Mouse (Mus musculus) heart, adult 2 months (tissue): ENCODE data around the gene Mtus2. TPM values are rescaled to one million over a fixed set of nuclear protein-coding genes. Genes with fewer than 3 reads are reported as not detected.
"Not testable (repeated sequence)": the region's sequence is repeated elsewhere in the genome, so short reads cannot be mapped to it uniquely, and the experiment has no call there.

Source experiments
- DNase-seq, 2 experiments: peaks; one replicate each; pipeline ENCODE4 v3.0.0; 2021
- H3K27ac ChIP-seq: fragments of 200-600 bp; 2 replicates; pipeline ENCODE4 v1.8.1; 2022
- H3K27me3 ChIP-seq: fragments of 200-500 bp; 2 replicates; pipeline ENCODE4 v1.6.1; 2012; ENCODE audit warnings: mild to moderate bottlenecking, low read length, inconsistent platforms, mixed read lengths; ENCODE audit not compliant: control insufficient read depth, insufficient read depth
- H3K36me3 ChIP-seq: fragments of 200-500 bp; 2 replicates; pipeline ENCODE4 v1.6.1; 2012; ENCODE audit warnings: low read length, inconsistent platforms; ENCODE audit not compliant: control insufficient read depth, insufficient read depth
- H3K4me1 ChIP-seq: fragments of 200-500 bp; 2 replicates; pipeline ENCODE4 v1.6.1; 2011; ENCODE audit warnings: low read length; ENCODE audit not compliant: control insufficient read depth, insufficient read depth
- H3K4me3 ChIP-seq: fragments of 200-600 bp; 2 replicates; pipeline ENCODE4 v1.8.1; 2022
- H3K79me2 ChIP-seq: fragments of 200-500 bp; replicated peaks from 2 replicates; pipeline ENCODE4 v1.6.1; 2012; ENCODE audit warnings: mild to moderate bottlenecking, inconsistent platforms, low read length, moderate library complexity, mixed read lengths; ENCODE audit not compliant: control insufficient read depth, insufficient read depth
- H3K9ac ChIP-seq: fragments of 200-500 bp; 2 replicates; pipeline ENCODE4 v1.6.1; 2012; ENCODE audit warnings: low read depth, mild to moderate bottlenecking, control low read depth, inconsistent platforms, low read length, mixed read lengths
- CTCF ChIP-seq: fragments of 200-600 bp; IDR thresholded peaks from 2 replicates; pipeline ENCODE4 v1.8.1; 2022; ENCODE audit warnings: antibody characterized with exemption, mild to moderate bottlenecking, moderate library complexity
- EP300 ChIP-seq: fragments of 200-500 bp; IDR thresholded peaks from 2 replicates; pipeline ENCODE4 v1.6.1; 2011; ENCODE audit warnings: low read depth, low read length, control low read depth; ENCODE audit not compliant: insufficient read depth
- POLR2A ChIP-seq: fragments of 200-500 bp; IDR thresholded peaks from 2 replicates; pipeline ENCODE4 v1.6.1; 2011; ENCODE audit warnings: mild to moderate bottlenecking, low read depth, low read length, control low read depth; ENCODE audit not compliant: insufficient read depth
- WGBS: fragments of 180-500 bp; shearing (Covaris S2); methylation state at CpG from one replicate; pipeline ENCODE4 v1.1.7; 2018; 5-methylcytosine and 5-hydroxymethylcytosine counted together
- intact Hi-C: fragments of 180-260 bp; cut with DNase I; formaldehyde crosslinking; loops from one replicate; pipeline ENCODE4 v1.15.1; 2025
- polyA plus RNA-seq: library from polyadenylated mRNA; depleted of rRNA; stranded (reverse); fragments of >200 nt; gene quantifications from 2 replicates; pipeline ENCODE4 v1.2.3, GENCODE M21; 2012
- total RNA-seq, 2 experiments: library from RNA; stranded (reverse); gene quantifications; 2 replicates each; pipeline ENCODE4 v1.2.3; 2021

Mtus2 gene
- total and polyA plus RNA-seq, 3 experiments, result 53.5 to 109 (median 96.9) TPM

GRCm38 (mm10) chr5:148314931-148315330, 357.8 kb downstream of the Mtus2 start:
- no peaks in the 10 kb centered on the region for H3K79me2 ChIP-seq
- DNase-seq, result no peak
- H3K27me3 ChIP-seq, result no peaks in the 10 kb centered on the region
- no peak overlapping the region for H3K4me3 ChIP-seq
- intact Hi-C loops, result no loop called here
- 93% methylated on average over 5 of the region's 5 CpGs for WGBS
- no peaks in the 10 kb centered on the region for H3K4me1 ChIP-seq
- no peak for TF ChIP-seq CTCF
- no peak for TF ChIP-seq POLR2A
- TF ChIP-seq EP300, result no peak
- no peaks in the 10 kb centered on the region for H3K36me3 ChIP-seq
- H3K27ac ChIP-seq, result no peak overlapping the region
- H3K9ac ChIP-seq, result no peak overlapping the region

GRCm38 (mm10) chr5:148325317-148325885, 368.3 kb downstream of the Mtus2 start:
- H3K4me3 ChIP-seq, result no peak overlapping the region
- H3K36me3 ChIP-seq, result no peaks in the 10 kb centered on the region
- H3K9ac ChIP-seq, result no peak overlapping the region
- H3K79me2 ChIP-seq, result no peaks in the 10 kb centered on the region
- no peaks in the 10 kb centered on the region for H3K4me1 ChIP-seq
- peak; percentile 78; the same call in 1 of the 2 replicates for TF ChIP-seq EP300
- TF ChIP-seq POLR2A, result no peak
- peak; percentile 97; the same call in 1 of the 2 replicates for TF ChIP-seq CTCF
- peak; percentile 36 to 53 for DNase-seq
- WGBS, result 34% methylated on average over 4 of the region's 4 CpGs
- H3K27me3 ChIP-seq, result no peaks in the 10 kb centered on the region
- intact Hi-C loops, result loop anchor here (1.0 to 2.0 kb wide), 2 partner anchors 126 to 467 kb away; no protein-coding TSS in a partner anchor
- H3K27ac ChIP-seq, result no peak overlapping the region

- H3K9ac ChIP-seq, H3K27ac ChIP-seq, intact Hi-C loops, H3K79me2 ChIP-seq, H3K27me3 ChIP-seq, DNase-seq, H3K4me3 ChIP-seq, H3K4me1 ChIP-seq, H3K36me3 ChIP-seq: not testable (repeated sequence)
- 92% methylated on average over 9 of the region's 9 CpGs for WGBS
Observed at GRCm38 (mm10) chr5:148326295-148326694, 369.2 kb downstream of the Mtus2 start.

DNA sequence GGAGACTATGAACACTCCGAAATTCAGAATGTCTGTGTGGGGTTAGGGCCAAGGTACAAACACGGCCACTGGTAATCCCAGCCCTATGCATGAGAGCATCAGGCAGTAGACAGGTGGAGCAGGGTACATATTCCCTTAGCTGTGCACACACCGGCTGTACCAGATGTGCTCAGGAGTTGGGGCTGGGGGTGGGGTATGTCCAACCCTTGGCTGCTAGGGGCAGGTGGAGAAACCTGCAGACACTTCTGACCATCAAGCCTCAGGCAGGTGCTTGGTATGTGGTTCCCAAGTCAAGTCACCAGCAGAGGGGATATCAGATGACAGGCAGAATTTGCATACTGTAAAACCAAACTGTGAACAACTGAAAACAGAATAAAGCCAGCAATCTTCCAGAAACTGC, 371.9 kb downstream of the Mtus2 start:
- no peak overlapping the region for H3K9ac ChIP-seq
- DNase-seq, result no peak
- H3K27ac ChIP-seq, result no peak overlapping the region
- TF ChIP-seq EP300 (no peak), POLR2A (no peak), CTCF (no peak)
- no peaks in the 10 kb centered on the region for H3K79me2 ChIP-seq
- no peaks in the 10 kb centered on the region for H3K27me3 ChIP-seq
- no peak overlapping the region for H3K4me3 ChIP-seq
- no peaks in the 10 kb centered on the region for H3K4me1 ChIP-seq
- intact Hi-C loops, result no loop called here
- no peaks in the 10 kb centered on the region for H3K36me3 ChIP-seq
- 90% methylated on average over 3 of the region's 3 CpGs for WGBS

DNA sequence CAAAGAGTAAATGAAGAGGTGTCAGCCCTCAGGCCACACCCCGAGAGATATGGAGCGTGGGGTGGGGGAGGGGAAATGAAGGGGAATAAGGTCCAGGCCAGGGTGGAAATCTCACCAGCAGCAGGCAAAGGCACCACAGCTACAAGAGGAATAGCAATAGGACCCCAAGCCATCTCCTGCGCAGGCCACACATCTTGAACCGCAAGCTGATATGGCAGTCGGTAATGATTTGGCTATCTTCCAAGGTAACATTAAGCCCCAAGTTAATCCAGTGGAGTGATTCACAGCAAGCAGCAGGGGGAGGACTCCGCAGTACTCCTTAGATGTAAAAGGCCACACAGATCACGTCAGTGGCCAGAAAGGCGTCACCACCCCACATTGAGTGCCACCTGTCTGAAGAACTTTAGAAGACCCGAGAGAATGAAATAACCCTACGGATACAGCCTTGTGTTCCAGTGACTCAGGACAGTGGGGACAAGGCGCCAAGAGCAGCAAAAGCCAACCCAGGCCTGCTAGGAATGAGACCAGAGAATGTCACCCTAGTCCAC, 374.2 kb downstream of the Mtus2 start:
- Histone ChIP-seq H3K9ac (no peak overlapping the region), H3K79me2 (no peaks in the 10 kb centered on the region), H3K4me1 (no peaks in the 10 kb centered on the region), H3K27me3 (no peaks in the 10 kb centered on the region), H3K27ac (no peak overlapping the region), H3K4me3 (no peak overlapping the region), H3K36me3 (no peaks in the 10 kb centered on the region)
- intact Hi-C loops, result loop anchor here (5.0 kb wide), 1 partner anchor 41 kb away; no protein-coding TSS in a partner anchor
- TF ChIP-seq CTCF, result no peak
- no peak for TF ChIP-seq POLR2A
- no peak for TF ChIP-seq EP300
- WGBS, result 68% methylated on average over 11 of the region's 11 CpGs
- no peak for DNase-seq

DNA sequence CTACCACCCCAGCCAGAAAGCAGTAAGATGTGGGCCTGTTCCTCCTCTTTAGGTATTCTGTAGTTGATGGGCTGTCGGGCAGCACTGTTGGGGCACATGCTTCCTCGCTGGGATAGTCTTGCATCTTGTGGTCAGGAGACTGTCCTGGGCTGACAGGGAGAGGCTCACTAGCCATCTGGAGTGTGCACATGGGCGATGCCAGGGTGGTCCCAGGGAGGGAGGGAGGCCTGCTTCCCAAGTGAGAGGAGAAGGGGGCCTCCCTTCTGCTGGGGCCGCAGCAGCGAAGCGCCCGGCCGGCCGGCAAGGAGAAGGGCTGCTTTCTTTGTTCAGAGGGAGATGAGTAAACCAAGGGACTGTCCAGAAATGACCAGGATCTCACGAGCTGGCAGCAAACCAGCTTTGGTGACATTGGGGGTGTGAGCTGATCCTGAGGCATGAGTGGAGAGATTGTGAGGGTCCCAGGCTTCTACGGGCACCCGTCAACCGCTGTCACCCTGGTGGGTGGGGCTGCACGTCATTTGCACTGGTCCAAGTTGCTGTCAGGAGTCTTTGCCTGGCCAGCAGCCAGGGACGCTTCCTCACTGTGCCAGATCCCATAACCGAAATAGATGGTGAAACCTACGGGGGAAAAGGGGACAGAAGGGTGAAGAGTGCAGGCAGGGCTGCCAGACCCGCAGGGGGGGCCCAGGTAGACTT, 375.0 kb downstream of the Mtus2 start:
- DNase-seq, result no peak
- H3K9ac ChIP-seq, result no peak overlapping the region
- H3K27ac ChIP-seq, result no peak overlapping the region
- H3K79me2 ChIP-seq, result no peaks in the 10 kb centered on the region
- no peak overlapping the region for H3K4me3 ChIP-seq
- TF ChIP-seq CTCF (no peak), POLR2A (no peak), EP300 (no peak)
- intact Hi-C loops, result loop anchor here (1.0 to 5.0 kb wide), 3 partner anchors 40 to 461 kb away; no protein-coding TSS in a partner anchor
- 74% methylated on average over 18 of the region's 18 CpGs for WGBS
- no peaks in the 10 kb centered on the region for H3K4me1 ChIP-seq
- H3K27me3 ChIP-seq, result no peaks in the 10 kb centered on the region
- no peaks in the 10 kb centered on the region for H3K36me3 ChIP-seq
